In the genomic region with DNA sequence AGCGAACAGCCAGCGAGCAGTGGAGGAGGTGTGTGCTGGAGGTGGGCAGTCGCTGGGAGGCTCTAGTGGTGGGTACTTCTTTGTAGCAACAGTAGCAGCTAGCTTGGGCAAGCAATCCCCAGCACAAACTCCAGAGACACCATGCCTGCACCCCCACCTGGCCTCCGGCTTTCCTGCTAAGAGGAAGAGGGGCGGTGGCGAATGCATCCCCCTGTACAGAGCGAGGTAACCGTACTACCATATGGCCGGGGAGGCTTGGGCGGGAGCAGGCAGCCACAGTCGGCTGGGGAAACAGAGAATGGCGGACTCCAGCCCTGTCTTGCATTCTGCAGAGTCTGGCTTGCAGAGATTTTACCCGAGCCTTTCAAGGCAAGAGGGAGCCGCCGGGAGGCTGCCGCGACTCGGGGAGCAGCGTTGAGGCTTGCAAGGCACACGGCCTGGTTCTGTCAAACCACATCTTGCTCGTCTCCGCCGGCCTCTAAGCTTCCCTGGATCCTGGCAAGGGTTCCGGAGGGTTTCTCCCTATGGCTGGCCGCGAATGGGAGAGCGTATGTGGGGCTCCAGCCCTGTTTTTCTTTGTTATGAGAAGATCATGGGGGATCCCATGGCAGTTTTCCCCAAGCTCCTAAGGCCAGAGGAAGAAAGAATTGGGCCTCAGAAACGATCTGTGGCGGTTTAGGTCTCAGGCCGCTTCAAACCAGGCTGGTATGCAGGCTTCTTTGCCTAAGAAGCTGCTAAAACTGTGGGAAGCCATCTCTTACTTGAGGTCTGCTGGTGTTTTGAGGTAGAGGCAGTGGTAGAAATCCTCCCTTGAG, we compare ENCODE assay signal across 11 mouse cellular contexts. TPM values are rescaled to one million over a fixed set of nuclear protein-coding genes. Genes with fewer than 3 reads are reported as not detected.
A peak's percentile ranks its signal among the peaks of the same experiment; 100 is the strongest.
DNase-seq lines count a peak whose midpoint lies in the region; ATAC-seq and TF ChIP-seq lines count a peak whose summit lies in the region.
"Had no signal": no experiment of that assay in that cellular context is flagged by ENCODE, and none has a peak within 500 bp of the region (broad histone marks: within the 10 kb centered on the region; RNA-seq: fewer than 3 reads in every experiment).

No protein-coding gene starts in this region.

- no peak for ATAC-seq in intestine, embryonic 14.5 days (replicated peaks; ENCODE audit: low FRiP score, low TSS enrichment, low read depth)
- ATAC-seq in intestine, embryonic 16.5 days = no peak
- peak; percentile 22 for ATAC-seq in heart, postnatal 0 days (ENCODE audit: insufficient read depth, low read depth)

- H3K4me2 ChIP-seq in intestine, embryonic 14.5 days (ENCODE audit: low read length) = no peak overlapping the region
- no peak overlapping the region for H3K4me2 ChIP-seq in intestine, embryonic 16.5 days (ENCODE audit: low read depth, low read length)
- peak overlapping the region; percentile 75 for H3K4me2 ChIP-seq in heart, postnatal 0 days (ENCODE audit: low read depth, low read length)
- H3K4me2 ChIP-seq: hindbrain, embryonic 15.5 days; neural tube, embryonic 13.5 days had no signal

- H3K4me1 ChIP-seq in intestine, embryonic 14.5 days (replicated peaks; ENCODE audit: control insufficient read depth, insufficient read depth, low read length) = peaks cover 6% of the 10 kb centered on the region; the same call in 1 of the 2 replicates
- H3K4me1 ChIP-seq in intestine, embryonic 16.5 days (ENCODE audit: control insufficient read depth, insufficient read depth, low read length) = peaks cover 4% of the 10 kb centered on the region
- peaks cover 4% of the 10 kb centered on the region for H3K4me1 ChIP-seq in heart, postnatal 0 days (ENCODE audit: control insufficient read depth, insufficient read depth)
- H3K4me1 ChIP-seq: neural tube, embryonic 13.5 days had no signal

- TF ChIP-seq CTCF in heart, postnatal 0 days (IDR thresholded peaks at IDR 0.05; ENCODE audit: low read depth) = no peak

- H3K9me3 ChIP-seq in intestine, embryonic 14.5 days (ENCODE audit: control insufficient read depth, low read length) = no peaks in the 10 kb centered on the region
- no peaks in the 10 kb centered on the region for H3K9me3 ChIP-seq in intestine, embryonic 16.5 days (ENCODE audit: control insufficient read depth, low read length)
- H3K9me3 ChIP-seq in heart, postnatal 0 days (replicated peaks; ENCODE audit: control insufficient read depth, low read length) = no peaks in the 10 kb centered on the region
- H3K9me3 ChIP-seq: hindbrain, embryonic 15.5 days; neural tube, embryonic 13.5 days had no signal

- peaks cover 99% of the 10 kb centered on the region for H3K27me3 ChIP-seq in intestine, embryonic 14.5 days (replicated peaks; ENCODE audit: control insufficient read depth, insufficient read depth, low read length)
- H3K27me3 ChIP-seq in intestine, embryonic 16.5 days (replicated peaks; ENCODE audit: control insufficient read depth, insufficient read depth, low read length) = peaks cover 84% of the 10 kb centered on the region
- peaks cover 42% of the 10 kb centered on the region for H3K27me3 ChIP-seq in heart, postnatal 0 days (ENCODE audit: control insufficient read depth, insufficient read depth, low read length)

- H3K27ac ChIP-seq in intestine, embryonic 14.5 days (ENCODE audit: low read depth) = no peak overlapping the region
- H3K27ac ChIP-seq in intestine, embryonic 16.5 days (ENCODE audit: low read length) = no peak overlapping the region
- H3K27ac ChIP-seq in heart, postnatal 0 days (ENCODE audit: low read depth) = peak overlapping the region; percentile 88
- H3K27ac ChIP-seq: hindbrain, embryonic 15.5 days; neural tube, embryonic 13.5 days had no signal

- no peak overlapping the region for H3K9ac ChIP-seq in intestine, embryonic 14.5 days (ENCODE audit: low read length)
- no peak overlapping the region for H3K9ac ChIP-seq in intestine, embryonic 16.5 days (ENCODE audit: low read depth, low read length)
- peak overlapping the region; percentile 82 for H3K9ac ChIP-seq in heart, postnatal 0 days (replicated peaks; ENCODE audit: low read depth, low read length)
- H3K9ac ChIP-seq: hindbrain, embryonic 15.5 days; neural tube, embryonic 13.5 days had no signal

- no peaks in the 10 kb centered on the region for H3K36me3 ChIP-seq in intestine, embryonic 14.5 days (ENCODE audit: control insufficient read depth, insufficient read depth, low read length)
- no peaks in the 10 kb centered on the region for H3K36me3 ChIP-seq in intestine, embryonic 16.5 days (ENCODE audit: control insufficient read depth, insufficient read depth, low read length)
- H3K36me3 ChIP-seq in heart, postnatal 0 days (replicated peaks; ENCODE audit: control insufficient read depth, insufficient read depth, low read length) = no peaks in the 10 kb centered on the region
- H3K36me3 ChIP-seq: hindbrain, embryonic 15.5 days; neural tube, embryonic 13.5 days had no signal

- TF ChIP-seq EP300 in heart, postnatal 0 days (IDR thresholded peaks at IDR 0.05; ENCODE audit: low read depth) = no peak

- peak; percentile 65 for DNase-seq in intestine, embryonic 14.5 days (ENCODE audit: low spot score)
- peak; percentile 59 for DNase-seq in 3134 (ENCODE audit: extremely low read depth, insufficient read length, low spot score)
- peak; percentile 46 for DNase-seq in ZHBTc4 (ENCODE audit: low read depth, low spot score)
- peak; percentile 62 for DNase-seq in heart, postnatal 0 days (ENCODE audit: low spot score)
- no peak for DNase-seq in left cerebral cortex, postnatal 14 days (ENCODE audit: low spot score in 2 of 2)
- DNase-seq in left cerebral cortex, adult 11 months (ENCODE audit: low spot score) = no peak
- DNase-seq: thymus, postnatal 25 days had no signal

- H3K4me3 ChIP-seq in intestine, embryonic 14.5 days (ENCODE audit: low read depth, low read length) = peak overlapping the region; percentile 4; the same call in 1 of the 2 replicates
- no peak overlapping the region for H3K4me3 ChIP-seq in intestine, embryonic 16.5 days (ENCODE audit: low read length)
- H3K4me3 ChIP-seq in heart, postnatal 0 days (ENCODE audit: low read depth, low read length) = peak overlapping the region; percentile 64
- H3K4me3 ChIP-seq: hindbrain, embryonic 15.5 days; neural tube, embryonic 13.5 days had no signal

- WGBS in intestine, embryonic 14.5 days = 1% methylated on average over 30 of the region's 30 CpGs
- 3% methylated on average over 30 of the region's 30 CpGs for WGBS in intestine, embryonic 16.5 days
- WGBS in heart, postnatal 0 days = 1% methylated on average over 30 of the region's 30 CpGs

- intact Hi-C loops in left cerebral cortex, postnatal 14 days (cut with DNase I) = loop anchor here (5.0 kb wide), 2 partner anchors 33 to 602 kb away; no protein-coding TSS in a partner anchor

RNA-seq across cellular contexts. Expression of gene Tbx5, which starts 2.8 kb away (rescaled TPM):
- polyA plus RNA-seq in intestine, embryonic 14.5 days (2014; fragmentation: Nextera tagmentation; extraction: Ambion mirVana) = not detected in 2 replicates
- not detected in 2 replicates for polyA plus RNA-seq in intestine, embryonic 16.5 days (2015; fragmentation: Nextera tagmentation; extraction: Ambion mirVana)
- total RNA-seq in heart, postnatal 0 days (2014; rRNA removed; ENCODE audit: low replicate concordance) = 17.3 and 22.8 TPM in 2 replicates
- polyA plus RNA-seq in heart, postnatal 0 days (2015; fragmentation: Nextera tagmentation; extraction: Ambion mirVana) = 29.2 and 31.1 TPM in 2 replicates
- total RNA-seq in left cerebral cortex, postnatal 14 days (2021) = not detected
- total RNA-seq: left cerebral cortex, postnatal 10 days had no signal

Comparison
In these comparisons a context has a peak if more than half of its experiments do, and no peak if none do; other contexts are left out.
1. DNase-seq: peak in intestine, embryonic 14.5 days (single experiment), 3134 (single experiment), ZHBTc4 (single experiment) and heart, postnatal 0 days (single experiment); none in left cerebral cortex, postnatal 14 days (0 of 2) and left cerebral cortex, adult 11 months (single experiment).
2. RNA of gene Tbx5, which starts 2.8 kb away (polyA plus RNA-seq): 29.2 to 31.1 TPM in heart, postnatal 0 days; not detected in intestine, embryonic 14.5 days and not detected in intestine, embryonic 16.5 days; every median in the first group is over 10 times any median in the second.